Mouse (Mus musculus) heart, embryonic 10.5 days (tissue): Measurements from ENCODE around the gene Htatsf1. TPM values are rescaled to one million over a fixed set of nuclear protein-coding genes. Genes with fewer than 3 reads are reported as not detected.

ENCODE experiments used
- DNase-seq: peaks from one replicate; pipeline ENCODE4 v3.0.0-alpha.2; 2017; ENCODE audit warnings: low spot score
- H3K27ac ChIP-seq: fragments of 300-500 bp; sonication (generic); 2 replicates; pipeline ENCODE4 v1.5.1; 2016; ENCODE audit warnings: mild to moderate bottlenecking
- H3K27me3 ChIP-seq: fragments of 300-500 bp; sonication (generic); 2 replicates; pipeline ENCODE4 v1.6.1; 2016; ENCODE audit warnings: mild to moderate bottlenecking; ENCODE audit not compliant: poor library complexity, insufficient read depth, severe bottlenecking
- H3K36me3 ChIP-seq: fragments of 300-500 bp; sonication (generic); 2 replicates; pipeline ENCODE4 v1.6.1; 2016; ENCODE audit warnings: mild to moderate bottlenecking, moderate library complexity
- H3K4me1 ChIP-seq: fragments of 300-500 bp; sonication (generic); 2 replicates; pipeline ENCODE4 v1.6.1; 2016; ENCODE audit warnings: mild to moderate bottlenecking
- H3K4me3 ChIP-seq: fragments of 300-500 bp; sonication (generic); 2 replicates; pipeline ENCODE4 v1.5.1; 2016; ENCODE audit warnings: mild to moderate bottlenecking, moderate library complexity
- H3K9me3 ChIP-seq: fragments of 300-500 bp; sonication (generic); 2 replicates; pipeline ENCODE4 v1.6.1; 2016; ENCODE audit warnings: mild to moderate bottlenecking, moderate library complexity
- WGBS: fragments of 180-500 bp; shearing (Covaris S2); methylation state at CpG from one replicate; pipeline ENCODE4 v1.1.7; 2016; 5-methylcytosine and 5-hydroxymethylcytosine counted together
- polyA plus RNA-seq: library from polyadenylated mRNA; unstranded; fragments of >200 nt; fragmentation: Nextera tagmentation; extraction: Ambion mirVana; gene quantifications from 2 replicates; pipeline ENCODE4 v1.2.1, GENCODE M21; 2016

Htatsf1 gene
- 67.1 and 68.1 TPM in 2 replicates for polyA plus RNA-seq

- Histone ChIP-seq H3K4me1 (no peaks in the 10 kb centered on the region), H3K36me3 (peaks cover 10% of the 10 kb centered on the region; the same call in 1 of the 2 replicates), H3K27me3 (no peaks in the 10 kb centered on the region), H3K9me3 (no peaks in the 10 kb centered on the region), H3K4me3 (peak within 1 kb of the TSS; percentile 66), H3K27ac (peak within 1 kb of the TSS; percentile 95)
- 15% methylated on average over 74 of the region's 85 CpGs for WGBS
- DNase-seq, result peak; percentile 91
Observed at GRCm38 (mm10) chrX:57053174-57053992, at the start of gene Htatsf1. Htatsf1 (plus strand) TSS chrX:57053583.

GRCm38 (mm10) chrX:57012891-57013290 lies 40.5 kb upstream of the Htatsf1 start:
- no peak overlapping the region for H3K27ac ChIP-seq
- no peaks in the 10 kb centered on the region for H3K4me1 ChIP-seq
- DNase-seq, result no peak
- no peaks in the 10 kb centered on the region for H3K36me3 ChIP-seq
- H3K4me3 ChIP-seq, result no peak overlapping the region
- H3K27me3 ChIP-seq, result no peaks in the 10 kb centered on the region
- 68% methylated on average over 2 of the region's 2 CpGs for WGBS
- no peaks in the 10 kb centered on the region for H3K9me3 ChIP-seq

GRCm38 (mm10) chrX:57042774-57043173 lies 10.6 kb upstream of the Htatsf1 start, which contains the start of gene Brs3:
Brs3 (plus strand) TSS chrX:57043074.
- Histone ChIP-seq H3K4me1 (no peaks in the 10 kb centered on the region), H3K9me3 (no peaks in the 10 kb centered on the region), H3K4me3 (no peak within 1 kb of the TSS), H3K27me3 (no peaks in the 10 kb centered on the region), H3K36me3 (no peaks in the 10 kb centered on the region), H3K27ac (no peak within 1 kb of the TSS)
- WGBS, result 86% methylated on average over 5 of the region's 5 CpGs
- DNase-seq, result no peak

GRCm38 (mm10) chrX:57043869-57044268 lies 9.5 kb upstream of the Htatsf1 start:
- Histone ChIP-seq H3K27me3 (no peaks in the 10 kb centered on the region), H3K9me3 (no peaks in the 10 kb centered on the region), H3K4me1 (no peaks in the 10 kb centered on the region), H3K27ac (no peak overlapping the region), H3K36me3 (no peaks in the 10 kb centered on the region), H3K4me3 (no peak overlapping the region)
- WGBS, result 79% methylated on average over 6 of the region's 6 CpGs
- DNase-seq, result no peak

- peaks cover 10% of the 10 kb centered on the region; the same call in 1 of the 2 replicates for H3K36me3 ChIP-seq
- no peaks in the 10 kb centered on the region for H3K27me3 ChIP-seq
- no peaks in the 10 kb centered on the region for H3K9me3 ChIP-seq
- H3K4me1 ChIP-seq, result no peaks in the 10 kb centered on the region
- 18% methylated on average over 4 of the region's 4 CpGs for WGBS
- peak overlapping the region; percentile 66 for H3K4me3 ChIP-seq
- peak overlapping the region; percentile 95 for H3K27ac ChIP-seq
- no peak for DNase-seq
Observed at GRCm38 (mm10) chrX:57052848-57053173, 572 bp upstream of the Htatsf1 start.

GRCm38 (mm10) chrX:57053993-57054385 lies 606 bp downstream of the Htatsf1 start:
- no peak for DNase-seq
- no peaks in the 10 kb centered on the region for H3K9me3 ChIP-seq
- H3K36me3 ChIP-seq, result peaks cover 10% of the 10 kb centered on the region; the same call in 1 of the 2 replicates
- 20% methylated on average over 11 of the region's 11 CpGs for WGBS
- H3K27me3 ChIP-seq, result no peaks in the 10 kb centered on the region
- peak overlapping the region; percentile 95 for H3K27ac ChIP-seq
- peak overlapping the region; percentile 66 for H3K4me3 ChIP-seq
- no peaks in the 10 kb centered on the region for H3K4me1 ChIP-seq

GRCm38 (mm10) chrX:57081496-57081895 lies 28.1 kb downstream of the Htatsf1 start:
- no peak overlapping the region for H3K27ac ChIP-seq
- DNase-seq, result no peak
- H3K9me3 ChIP-seq, result no peaks in the 10 kb centered on the region
- H3K4me3 ChIP-seq, result no peak overlapping the region
- WGBS, result 65% methylated on average over 5 of the region's 5 CpGs
- H3K27me3 ChIP-seq, result no peaks in the 10 kb centered on the region
- H3K36me3 ChIP-seq, result no peaks in the 10 kb centered on the region
- H3K4me1 ChIP-seq, result no peaks in the 10 kb centered on the region

- H3K27ac ChIP-seq, result no peak within 1 kb of the TSS
- no peak within 1 kb of the TSS for H3K4me3 ChIP-seq
- H3K4me1 ChIP-seq, result no peaks in the 10 kb centered on the region
- WGBS, result 76% methylated on average over 4 of the region's 4 CpGs
- H3K27me3 ChIP-seq, result no peaks in the 10 kb centered on the region
- no peaks in the 10 kb centered on the region for H3K9me3 ChIP-seq
- no peak for DNase-seq
- no peaks in the 10 kb centered on the region for H3K36me3 ChIP-seq
Observed at GRCm38 (mm10) chrX:57087806-57088205, 34.4 kb downstream of the Htatsf1 start, which contains the start of gene Vgll1. Vgll1 (plus strand) TSS chrX:57088106.

- H3K36me3 ChIP-seq, result no peaks in the 10 kb centered on the region
- H3K27ac ChIP-seq, result no peak overlapping the region
- H3K4me1 ChIP-seq, result no peaks in the 10 kb centered on the region
- no peak overlapping the region for H3K4me3 ChIP-seq
- WGBS, result 91% methylated on average over 1 of the region's 1 CpGs
- no peaks in the 10 kb centered on the region for H3K27me3 ChIP-seq
- H3K9me3 ChIP-seq, result no peaks in the 10 kb centered on the region
- no peak for DNase-seq
Observed at GRCm38 (mm10) chrX:57103415-57103814, 50.0 kb downstream of the Htatsf1 start.

GRCm38 (mm10) chrX:57106956-57107355 lies 53.6 kb downstream of the Htatsf1 start:
- no peaks in the 10 kb centered on the region for H3K36me3 ChIP-seq
- WGBS, result 79% methylated on average over 3 of the region's 3 CpGs
- DNase-seq, result no peak
- no peaks in the 10 kb centered on the region for H3K27me3 ChIP-seq
- no peaks in the 10 kb centered on the region for H3K9me3 ChIP-seq
- H3K4me1 ChIP-seq, result no peaks in the 10 kb centered on the region
- no peak overlapping the region for H3K27ac ChIP-seq
- H3K4me3 ChIP-seq, result no peak overlapping the region

Other genes with a start within 250 kb of the Htatsf1 start
- 1.4 and 1.6 TPM in 2 replicates for gene Map7d3, start 231.3 kb upstream of the Htatsf1 start, polyA plus RNA-seq
- not detected in 2 replicates for gene Adgrg4, start 183.4 kb upstream of the Htatsf1 start, polyA plus RNA-seq
- not detected in 2 replicates for gene Brs3, start 10.5 kb upstream of the Htatsf1 start, polyA plus RNA-seq
- 0.33 and 0.62 TPM in 2 replicates for gene Vgll1, start 34.5 kb downstream of the Htatsf1 start, polyA plus RNA-seq
- gene Cd40lg, start 158.6 kb downstream of the Htatsf1 start, polyA plus RNA-seq, result not detected in 2 replicates